Mouse (Mus musculus): ENCODE results near the gene Rfng.
A peak's percentile ranks its signal among the peaks of the same experiment; 100 is the strongest.
"Not testable (repeated sequence)": the region's sequence is repeated elsewhere in the genome, so short reads cannot be mapped to it uniquely, and the experiment has no call there.

The Rfng gene

GRCm38 (mm10) chr11:120812068-120812467 lies 28.1 kb upstream of the Rfng start:
- no peak for DNase-seq (ENCODE audit: low spot score)

DNA sequence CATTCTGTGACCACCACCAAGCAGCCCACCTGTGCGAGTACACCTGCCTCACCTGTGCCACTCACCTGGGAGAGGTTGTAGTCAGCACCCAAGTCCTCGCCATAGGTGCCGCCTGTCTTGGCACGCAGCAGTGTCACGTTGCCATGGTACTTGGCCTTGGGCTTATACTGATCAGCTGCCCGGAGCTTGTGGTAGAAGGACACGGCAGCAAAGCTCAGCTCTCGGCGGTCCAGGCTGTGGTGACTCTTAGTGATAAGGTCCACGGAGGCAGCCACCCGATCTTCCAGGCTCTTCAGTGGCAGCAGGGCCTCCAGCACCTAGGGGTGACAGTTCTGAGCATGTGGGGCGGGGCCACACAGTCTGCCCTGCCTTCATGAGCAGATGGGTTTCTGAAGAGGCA lies 24.0 kb upstream of the Rfng start:
- DNase-seq (ENCODE audit: low spot score): no peak

GRCm38 (mm10) chr11:120805375-120806298 lies 21.6 kb upstream of the Rfng start:
- no peak for DNase-seq (ENCODE audit: low spot score)

DNA sequence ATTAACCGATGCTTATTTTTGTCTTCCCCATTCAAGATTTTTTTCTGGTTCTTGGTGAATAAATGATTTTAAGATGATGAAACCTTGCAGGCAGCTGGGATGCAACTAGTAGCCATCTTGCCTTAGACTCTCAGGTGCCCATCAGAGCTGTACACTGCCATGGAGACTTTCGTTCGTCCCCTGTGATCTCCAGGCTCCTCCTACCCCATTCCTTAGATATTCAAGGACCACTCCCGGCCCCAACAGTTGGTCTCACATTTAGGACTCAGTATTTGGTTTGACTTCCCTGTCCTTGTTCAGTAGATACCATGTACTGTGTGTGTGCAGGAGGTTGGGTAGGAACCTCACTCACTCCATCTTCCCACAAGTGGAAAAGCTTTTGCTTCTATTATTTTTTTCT lies 20.8 kb upstream of the Rfng start:
- DNase-seq (ENCODE audit: low spot score): no peak

DNA sequence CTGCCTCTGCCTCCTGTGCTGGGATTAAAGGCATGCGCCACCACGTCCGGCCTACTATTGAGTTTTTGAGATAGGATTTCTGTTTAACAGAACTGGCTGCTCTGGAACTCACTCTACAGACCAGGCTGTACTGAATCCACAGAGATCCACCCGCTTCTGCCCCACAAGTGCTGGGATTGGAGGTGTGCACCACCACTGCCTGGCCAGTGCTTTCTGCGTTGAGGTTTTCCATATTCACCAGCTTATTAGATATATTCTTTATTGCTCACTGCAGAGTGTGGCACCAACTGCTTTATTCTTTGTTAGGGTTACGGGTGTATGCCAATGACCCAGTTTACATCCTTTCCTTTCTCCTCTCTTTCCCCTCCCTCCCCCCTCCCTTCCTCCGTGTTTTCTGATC lies 20.3 kb upstream of the Rfng start:
- no peak for DNase-seq (ENCODE audit: low spot score)

DNA sequence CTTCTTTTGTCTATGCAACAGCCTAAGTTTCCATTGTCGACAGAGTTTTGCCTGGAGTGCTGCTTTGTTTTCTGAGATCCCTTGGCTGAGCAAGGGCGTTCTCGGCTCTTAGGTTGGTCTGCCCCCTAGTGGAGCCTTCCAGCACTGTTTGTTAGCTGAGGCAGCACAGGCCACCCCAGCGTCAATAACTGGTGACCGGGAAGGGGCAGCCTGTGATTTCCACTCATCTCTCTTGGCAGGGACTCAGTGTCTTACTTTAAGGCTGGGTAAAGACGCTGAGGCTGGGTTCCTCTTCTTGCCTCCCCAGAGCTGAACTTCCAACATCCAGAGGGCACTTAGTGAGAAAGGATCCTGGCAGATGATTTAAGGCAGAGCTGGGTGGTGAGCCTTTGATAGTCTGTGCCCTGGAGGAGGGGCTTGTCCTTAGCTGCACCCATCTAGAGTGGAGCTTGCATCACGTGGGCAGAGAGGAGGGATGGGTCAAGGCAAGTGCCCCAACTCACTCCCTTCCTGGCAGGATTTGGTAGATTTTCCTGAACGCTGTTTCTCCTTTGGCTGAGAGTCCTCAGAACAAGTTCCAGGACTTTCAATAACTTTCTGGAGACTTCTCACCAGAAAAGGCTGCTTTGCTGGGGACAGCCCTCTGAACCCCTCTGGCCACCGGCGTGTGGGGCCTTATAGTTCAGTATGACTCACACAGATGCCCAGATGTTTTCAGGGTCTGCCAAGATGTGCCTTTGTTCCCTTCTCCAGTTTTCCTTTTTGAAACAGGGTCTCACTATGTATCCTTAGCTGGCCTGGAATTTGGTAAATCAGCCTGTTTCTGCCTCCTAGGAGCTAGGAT lies 16.3 kb upstream of the Rfng start:
- peak; percentile 87 for DNase-seq (ENCODE audit: low spot score)

GRCm38 (mm10) chr11:120799316-120799890 lies 15.4 kb upstream of the Rfng start:
- no peak for DNase-seq (ENCODE audit: low spot score)

- DNase-seq (ENCODE audit: low spot score): no peak
These were observed 14.2 kb upstream of the Rfng start for GRCm38 (mm10) chr11:120798244-120798643.

- no peak for DNase-seq (ENCODE audit: low spot score)
These were observed 12.6 kb upstream of the Rfng start for GRCm38 (mm10) chr11:120796614-120796946.

- DNase-seq (ENCODE audit: low spot score): peak; percentile 98
These were observed 12.0 kb upstream of the Rfng start, which contains the start of gene Dus1l for GRCm38 (mm10) chr11:120795756-120796613. TSS of gene Dus1l (minus strand) at chr11:120796403.

GRCm38 (mm10) chr11:120792652-120793051 lies 8.6 kb upstream of the Rfng start:
- no peak for DNase-seq (ENCODE audit: low spot score)

- DNase-seq (ENCODE audit: low spot score): no peak
These were observed 5.8 kb upstream of the Rfng start for GRCm38 (mm10) chr11:120789810-120790209.

GRCm38 (mm10) chr11:120789355-120789754 lies 5.3 kb upstream of the Rfng start:
- DNase-seq (ENCODE audit: low spot score): no peak

GRCm38 (mm10) chr11:120788460-120788859 lies 4.5 kb upstream of the Rfng start:
- DNase-seq (ENCODE audit: low spot score): not testable (repeated sequence)

- DNase-seq (ENCODE audit: low spot score): no peak
These were observed 1.1 kb upstream of the Rfng start for GRCm38 (mm10) chr11:120785145-120785544.

- no peak for DNase-seq (ENCODE audit: low spot score)
These were observed 462 bp downstream of the Rfng start for GRCm38 (mm10) chr11:120783426-120784063.

GRCm38 (mm10) chr11:120781361-120781760 lies 2.6 kb downstream of the Rfng start:
- not testable (repeated sequence) for DNase-seq (ENCODE audit: low spot score)

DNA sequence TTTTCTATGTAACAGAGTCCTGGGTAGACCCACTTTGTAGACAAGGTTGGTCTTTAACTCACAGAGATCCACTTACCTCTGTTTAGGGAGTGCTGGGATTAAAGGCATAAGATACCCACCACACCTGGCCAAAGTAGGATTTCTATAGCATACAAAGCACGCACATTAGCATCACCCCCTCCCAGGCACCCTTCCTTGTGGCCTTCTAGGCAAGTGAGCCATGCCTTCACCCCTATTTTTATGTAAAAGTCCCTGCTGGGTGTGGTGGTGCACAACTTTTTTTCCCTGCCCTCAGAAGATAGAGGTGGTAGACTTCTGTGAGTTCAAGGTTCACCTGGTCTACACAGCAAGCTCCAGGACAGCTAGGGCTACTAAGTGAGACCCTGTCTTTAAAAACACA lies 4.1 kb downstream of the Rfng start:
- no peak for DNase-seq (ENCODE audit: low spot score)

GRCm38 (mm10) chr11:120777123-120777522 lies 6.9 kb downstream of the Rfng start:
- DNase-seq (ENCODE audit: low spot score): no peak

GRCm38 (mm10) chr11:120775774-120776469 lies 8.1 kb downstream of the Rfng start:
- peak; percentile 99 for DNase-seq (ENCODE audit: low spot score)

All from urinary bladder, postnatal 25 days (tissue).